Mouse (Mus musculus) cortical plate, adult 2 months (tissue): ENCODE measurements around the gene Dlx5.

Experiments
- CTCF ChIP-seq: fragments of 200-500 bp; IDR thresholded peaks from 2 replicates; pipeline ENCODE4 v1.5.1; 2011; ENCODE audit warnings: mild to moderate bottlenecking, control low read depth, low read length; ENCODE audit not compliant: insufficient read depth; ENCODE audit errors: extremely low read depth
- POLR2A ChIP-seq: fragments of 200-500 bp; IDR thresholded peaks from 2 replicates; pipeline ENCODE4 v1.6.1; 2011; ENCODE audit warnings: mild to moderate bottlenecking, low read length, control low read depth; ENCODE audit not compliant: insufficient read depth; ENCODE audit errors: extremely low read depth

DNA sequence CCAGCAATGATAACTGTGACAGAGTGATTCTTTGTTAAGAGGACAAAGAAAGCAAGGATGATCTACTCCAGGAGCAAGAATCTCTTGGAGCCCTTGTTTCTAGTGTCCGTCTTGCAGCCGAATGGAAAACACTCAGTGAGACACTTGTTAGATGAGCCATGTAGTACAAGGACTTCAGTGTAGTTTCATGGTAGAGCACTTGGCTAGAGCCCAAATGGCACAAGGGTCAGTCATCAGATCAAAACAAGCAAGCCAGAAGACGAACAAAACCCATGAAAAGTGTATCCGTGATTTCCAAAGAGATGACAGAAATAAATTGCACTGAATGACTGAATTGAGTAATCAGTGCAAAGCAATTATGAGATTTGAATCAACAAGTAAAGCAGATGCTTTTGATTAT is 48.9 kb upstream of the Dlx5 start:
- TF ChIP-seq CTCF (no peak), POLR2A (no peak)
